Mouse (Mus musculus) liver, adult (tissue): ENCODE results near the gene Pax5.

Experiments used
- GATA4 ChIP-seq: IDR thresholded peaks from 2 replicates; pipeline ENCODE4 v1.6.1; 2014; ENCODE audit warnings: mild to moderate bottlenecking, low read length; ENCODE audit not compliant: insufficient replicate concordance

The Pax5 gene

DNA sequence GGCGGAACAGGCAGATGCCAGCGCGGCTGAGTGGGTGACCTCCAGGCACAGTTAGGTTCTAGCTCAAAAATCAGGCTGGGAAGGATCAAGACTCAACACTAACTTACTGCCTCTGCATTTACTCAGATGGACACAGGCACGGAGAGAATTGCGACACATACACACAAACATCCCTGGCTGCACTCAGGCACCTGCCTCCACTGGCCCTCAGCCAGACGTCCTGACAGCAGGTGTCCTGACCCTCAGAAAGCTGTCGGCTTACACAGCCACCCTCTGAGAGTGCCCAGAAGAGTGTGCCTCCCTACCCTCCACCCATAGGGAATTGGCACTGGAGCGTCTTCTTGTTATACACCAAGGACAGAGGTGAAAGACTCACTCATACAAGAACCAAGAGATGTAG is 108.9 kb downstream of the Pax5 start:
- no peak for TF ChIP-seq GATA4

DNA sequence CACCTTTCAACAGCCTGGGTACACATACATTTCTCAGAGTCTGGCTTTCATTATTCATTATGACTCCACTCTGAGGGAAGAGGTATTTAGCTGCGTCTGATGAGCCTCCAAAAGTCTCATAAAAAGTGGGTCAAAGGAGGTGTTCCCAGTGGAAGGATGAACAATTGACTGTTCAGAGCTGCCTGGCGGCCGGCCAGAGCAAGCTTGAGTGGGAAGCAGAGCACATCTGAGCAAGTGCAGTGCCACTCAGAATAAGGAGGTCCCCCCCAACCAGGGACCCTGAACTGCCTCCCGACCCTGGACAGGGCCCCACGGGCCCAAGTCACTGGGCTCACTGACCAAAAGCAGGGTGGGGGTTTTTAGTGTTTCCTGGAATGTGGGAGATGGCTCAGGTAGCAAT is 109.4 kb downstream of the Pax5 start:
- TF ChIP-seq GATA4: no peak

DNA sequence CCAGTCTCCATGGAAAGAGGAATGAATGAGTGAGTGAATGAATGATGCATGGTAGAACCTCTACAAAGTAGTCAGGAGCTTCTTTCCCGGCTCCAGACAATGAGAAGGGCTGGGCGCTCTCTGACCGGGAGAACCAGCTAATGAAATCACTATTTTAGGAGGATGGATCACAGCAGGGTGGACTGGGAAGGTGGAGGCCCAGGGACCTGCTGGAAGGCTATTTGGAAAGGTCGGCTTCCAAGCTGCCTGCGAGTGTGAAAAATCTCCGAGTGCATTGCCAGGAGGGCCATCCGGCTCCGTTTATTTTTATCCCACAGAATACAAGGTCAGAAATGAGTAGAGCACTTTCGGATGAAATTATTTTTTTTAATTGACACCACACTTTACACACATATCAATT is 112.3 kb downstream of the Pax5 start:
- TF ChIP-seq GATA4: no peak

DNA sequence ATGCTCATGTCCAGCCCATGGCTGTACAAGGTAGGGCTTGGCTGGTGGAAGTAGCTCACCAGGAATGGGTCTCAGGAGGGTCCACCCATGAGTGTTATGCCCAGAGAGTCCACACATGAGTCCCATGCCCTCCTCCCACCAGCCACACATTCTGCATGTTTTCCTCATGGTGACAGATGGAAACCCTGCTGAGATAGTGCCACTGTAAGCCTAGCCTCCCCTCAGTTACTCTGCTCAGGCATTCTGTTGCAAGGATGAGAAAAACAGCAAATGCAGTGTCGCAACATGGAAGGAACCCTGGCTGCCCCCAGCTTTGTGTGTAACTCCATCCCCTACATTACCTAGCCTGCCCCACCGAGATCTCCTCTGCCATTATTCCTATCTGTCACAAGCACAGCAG is 117.2 kb downstream of the Pax5 start:
- no peak for TF ChIP-seq GATA4

DNA sequence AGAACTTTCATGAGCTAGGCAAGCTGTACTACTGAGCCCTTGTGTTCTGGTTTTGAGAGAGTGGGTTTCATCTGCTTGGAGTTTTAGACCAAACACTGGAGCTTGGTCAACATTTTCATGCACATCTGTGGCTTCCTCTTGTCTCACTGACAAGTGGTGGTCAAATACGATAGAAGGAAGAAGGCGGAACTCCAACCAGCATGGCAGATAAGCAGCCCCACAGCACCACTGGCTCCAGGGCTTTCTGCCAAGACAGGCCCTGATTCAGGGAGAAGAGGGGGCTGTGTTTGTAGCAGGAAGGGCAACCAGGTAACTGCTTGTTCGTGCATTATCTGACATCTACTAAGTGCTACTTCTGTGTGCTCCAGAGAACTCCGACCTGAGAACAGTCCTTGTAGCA is 127.6 kb downstream of the Pax5 start:
- no peak for TF ChIP-seq GATA4

DNA sequence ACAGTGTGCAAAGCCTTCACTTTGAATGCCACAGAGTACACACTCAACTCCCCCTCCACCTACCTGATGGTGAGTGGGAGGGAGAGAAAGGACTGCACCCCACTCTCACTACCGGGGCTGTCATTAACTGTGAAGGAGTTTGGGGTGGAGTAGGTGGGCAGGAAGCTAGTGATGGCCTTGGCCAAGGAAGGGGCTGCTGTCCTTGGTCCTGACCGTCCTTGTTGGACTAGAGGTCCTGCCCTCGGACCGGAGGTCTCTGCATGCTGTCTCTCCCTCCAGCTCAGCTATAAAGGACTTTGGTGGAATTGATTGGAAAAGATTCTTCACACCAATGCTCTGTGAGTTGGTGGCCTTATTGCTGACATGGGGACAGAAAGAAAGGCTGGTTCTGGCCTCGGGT is 131.7 kb downstream of the Pax5 start:
- TF ChIP-seq GATA4: no peak

DNA sequence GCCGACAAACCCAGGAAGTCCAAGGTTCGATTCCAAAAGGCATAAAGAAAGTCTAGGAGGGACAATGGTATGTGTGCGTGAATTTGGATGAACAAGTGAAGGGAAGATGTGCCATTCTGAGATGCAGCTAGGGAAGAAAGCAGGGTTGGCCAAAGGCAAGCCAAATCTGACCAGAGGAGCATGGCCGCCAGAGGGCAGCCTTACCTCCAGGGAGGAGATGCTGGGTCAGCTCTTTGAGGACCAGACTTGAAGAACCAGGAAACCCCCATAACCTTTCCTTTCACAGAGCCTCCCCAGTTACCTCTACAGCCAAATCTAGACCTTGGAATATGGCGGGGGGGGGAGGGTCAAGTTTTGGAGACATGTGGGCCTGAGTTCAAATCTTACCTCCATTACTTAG is 133.0 kb downstream of the Pax5 start:
- TF ChIP-seq GATA4: no peak

DNA sequence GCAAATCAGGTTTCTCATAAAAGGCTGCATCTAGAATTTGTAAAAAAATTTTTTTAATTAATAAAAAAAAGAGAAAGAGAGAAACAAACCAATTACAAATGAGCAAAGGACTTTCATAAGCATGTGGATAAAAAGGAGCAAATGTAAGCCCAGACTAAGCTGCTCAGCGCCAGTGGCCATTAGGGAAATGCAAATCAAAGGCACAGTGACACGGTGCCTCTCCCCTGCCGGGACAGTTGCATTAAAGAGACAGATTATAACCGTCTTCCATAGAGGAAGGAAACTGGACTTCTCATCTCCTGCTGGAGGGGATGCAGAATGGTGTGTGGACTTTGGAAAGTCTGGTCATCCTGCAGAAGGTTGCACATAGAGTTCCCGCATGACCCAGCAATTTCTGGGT is 133.5 kb downstream of the Pax5 start:
- TF ChIP-seq GATA4: no peak

DNA sequence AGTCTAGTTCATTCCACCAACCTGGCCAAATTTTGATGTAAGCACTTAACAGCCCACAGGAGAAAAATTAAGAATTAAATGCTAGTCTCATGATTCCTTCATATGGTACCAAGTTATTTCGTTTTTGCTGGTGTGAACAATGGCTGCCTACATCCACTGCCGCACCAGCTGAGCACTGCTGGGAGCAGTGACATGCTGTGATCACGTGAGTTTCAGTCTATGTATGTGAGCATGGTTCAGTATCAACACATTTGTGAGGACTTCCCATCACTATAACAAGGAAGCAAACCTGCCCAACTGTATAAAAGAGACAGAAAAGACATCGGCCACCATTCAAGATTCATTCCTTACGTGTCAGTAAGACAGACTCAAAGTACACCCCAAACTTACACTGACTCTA is 137.3 kb downstream of the Pax5 start:
- no peak for TF ChIP-seq GATA4

DNA sequence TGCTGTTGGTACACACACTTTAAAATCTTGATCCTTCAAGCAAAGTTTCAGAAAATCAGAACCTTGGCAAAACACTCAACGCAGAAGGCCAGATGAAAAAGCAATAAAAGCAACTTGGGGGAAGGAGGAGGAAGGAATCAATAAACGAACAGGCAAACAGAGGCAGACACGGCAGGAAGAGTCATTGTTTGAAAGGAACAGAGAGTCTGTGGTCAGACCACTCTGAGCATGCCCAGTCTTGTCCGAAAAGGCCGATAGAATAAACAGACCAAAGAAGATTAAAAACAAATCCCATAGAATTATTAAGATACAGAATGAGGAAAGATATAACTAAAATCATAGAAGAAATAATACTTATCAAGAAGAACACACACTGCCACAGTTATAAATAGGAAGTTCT is 137.9 kb downstream of the Pax5 start:
- TF ChIP-seq GATA4: no peak

DNA sequence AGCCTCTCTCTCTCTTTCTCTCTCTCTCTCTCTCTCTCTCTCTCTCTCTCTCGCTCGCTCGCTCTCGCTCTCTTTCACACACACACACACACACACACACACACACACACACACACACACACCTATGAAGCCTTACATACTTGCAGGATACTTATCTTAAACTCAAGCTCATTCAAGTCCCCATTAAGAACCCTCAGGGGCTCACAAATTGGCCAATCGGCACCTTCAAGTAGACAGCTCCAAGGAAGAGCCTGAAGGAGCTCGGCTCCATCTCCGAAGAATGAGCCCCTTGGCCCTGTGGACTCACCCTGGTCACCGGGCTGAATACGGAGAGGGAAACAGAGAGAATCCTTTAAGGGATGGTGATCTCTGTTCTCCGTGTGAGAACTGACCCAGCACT is 141.1 kb downstream of the Pax5 start:
- no peak for TF ChIP-seq GATA4

DNA sequence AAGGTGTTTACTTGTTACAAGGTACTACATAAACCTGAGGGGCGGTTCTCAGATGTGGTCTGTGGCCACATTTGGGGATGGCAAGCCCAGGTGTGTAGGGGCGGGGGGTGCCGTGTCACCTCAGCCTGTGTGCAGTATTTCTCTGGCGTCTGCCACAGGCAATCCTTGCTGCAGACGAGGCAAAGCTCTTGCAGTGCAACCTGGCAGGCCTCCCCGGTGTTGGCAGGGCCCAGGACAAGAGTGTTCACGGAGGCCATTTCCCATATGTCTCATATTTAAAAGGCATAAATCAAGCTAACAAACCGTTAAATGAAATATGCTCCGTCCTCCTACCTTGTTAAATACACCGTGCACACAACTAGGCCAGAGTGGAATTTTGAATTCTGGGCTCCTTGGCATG is 141.6 kb downstream of the Pax5 start:
- no peak for TF ChIP-seq GATA4

DNA sequence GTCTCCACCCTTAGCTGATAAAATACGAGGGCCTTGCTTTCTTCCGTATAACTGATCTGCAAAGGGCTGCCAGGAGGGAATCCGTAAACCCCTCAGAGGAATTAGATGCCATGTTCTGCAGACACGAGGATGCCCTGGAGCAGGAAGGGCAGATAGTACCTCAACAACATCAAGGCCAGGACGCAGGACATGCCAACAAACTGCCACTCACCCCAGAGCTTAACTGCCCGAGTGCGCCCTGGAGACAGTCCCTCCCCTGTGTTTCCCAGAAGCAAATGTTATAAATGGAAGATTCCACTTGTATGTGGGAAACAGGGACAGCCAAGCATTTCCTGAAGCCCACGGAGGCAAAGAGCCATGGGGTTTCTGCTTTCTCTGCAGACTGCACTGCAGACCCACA is 143.9 kb downstream of the Pax5 start:
- TF ChIP-seq GATA4: no peak

DNA sequence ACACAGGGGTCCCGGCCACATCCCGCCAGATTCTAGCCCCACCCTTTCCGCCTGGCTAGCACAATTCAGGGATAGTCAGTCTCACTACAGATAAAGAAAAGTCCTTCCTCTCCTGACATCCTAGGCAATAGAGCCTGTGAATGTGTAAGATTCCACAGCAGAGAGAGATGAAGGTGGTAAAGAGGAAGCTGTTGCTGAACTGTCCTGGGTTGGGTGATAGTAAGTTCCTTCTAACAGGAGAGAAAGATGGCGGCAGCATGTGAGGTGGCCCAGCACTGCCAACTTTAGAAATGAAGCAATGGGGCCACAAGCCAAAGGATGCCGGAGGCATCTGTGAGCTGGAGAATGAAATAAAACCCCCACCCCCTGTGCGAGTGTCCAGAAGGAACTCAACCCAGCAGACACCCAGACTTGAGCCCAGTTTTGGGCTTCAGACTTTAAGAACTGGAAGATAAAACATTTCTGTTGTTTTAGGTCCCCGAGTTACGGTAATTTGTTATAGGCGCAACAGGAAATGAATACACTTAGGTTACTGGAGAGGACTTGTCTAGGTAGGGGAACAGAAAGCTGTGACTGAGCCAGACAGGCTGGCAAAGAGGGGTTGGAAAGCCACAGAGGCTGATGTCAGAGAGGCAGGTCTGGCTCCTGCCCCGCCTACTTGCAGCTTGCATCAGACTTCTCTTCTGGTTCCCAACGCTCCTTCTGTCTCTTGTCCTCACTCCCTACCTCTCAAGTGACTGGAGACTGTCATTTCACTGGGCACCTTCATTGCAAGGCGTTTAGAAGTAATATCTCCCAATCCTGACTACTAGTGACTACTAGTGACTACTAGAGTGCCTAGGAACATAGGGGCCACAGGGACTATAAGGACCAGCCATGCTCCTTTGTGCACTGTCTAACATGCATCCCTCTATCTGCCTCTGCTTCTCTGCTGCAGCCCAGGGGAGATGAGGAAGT is 144.9 kb downstream of the Pax5 start:
- no peak for TF ChIP-seq GATA4

DNA sequence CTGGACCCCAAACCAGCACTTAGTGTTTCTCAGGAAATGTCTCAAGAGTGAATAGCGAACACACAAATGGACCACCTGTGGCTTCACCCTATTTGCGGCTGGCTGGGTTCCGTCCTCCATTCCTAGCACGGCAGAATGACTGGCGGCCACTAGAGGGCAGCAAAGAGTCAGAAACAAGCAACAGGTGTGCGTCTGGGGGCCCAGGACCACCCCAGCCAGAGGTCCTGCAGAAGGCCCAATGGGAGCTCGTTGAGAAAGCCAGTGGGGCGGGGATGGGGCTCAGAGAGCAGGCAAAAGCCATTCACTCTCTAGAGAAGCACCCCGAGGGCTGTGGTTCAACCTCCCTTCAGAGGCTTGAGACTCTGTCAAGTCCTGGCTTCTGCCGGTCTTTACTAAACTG is 145.7 kb downstream of the Pax5 start:
- no peak for TF ChIP-seq GATA4

DNA sequence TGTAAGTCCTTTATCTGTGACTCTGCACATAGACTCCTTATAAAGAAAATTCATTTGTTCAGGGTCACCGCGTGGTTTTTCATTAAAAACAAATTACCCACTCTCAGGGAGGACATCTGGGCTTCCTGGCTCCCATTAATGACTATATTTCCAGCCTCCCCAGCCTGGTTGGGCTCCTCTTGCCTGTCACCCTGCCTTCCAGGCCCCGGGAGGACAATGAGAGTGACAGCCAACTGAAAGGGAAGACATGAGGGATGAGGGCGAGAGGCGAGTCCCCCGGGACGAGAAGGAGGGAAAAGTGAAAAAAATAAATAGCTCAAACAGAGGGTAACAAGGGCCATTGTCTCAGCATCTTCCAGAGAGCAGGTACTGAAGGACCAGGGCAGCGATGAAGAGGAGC is 149.3 kb downstream of the Pax5 start:
- TF ChIP-seq GATA4: no peak

DNA sequence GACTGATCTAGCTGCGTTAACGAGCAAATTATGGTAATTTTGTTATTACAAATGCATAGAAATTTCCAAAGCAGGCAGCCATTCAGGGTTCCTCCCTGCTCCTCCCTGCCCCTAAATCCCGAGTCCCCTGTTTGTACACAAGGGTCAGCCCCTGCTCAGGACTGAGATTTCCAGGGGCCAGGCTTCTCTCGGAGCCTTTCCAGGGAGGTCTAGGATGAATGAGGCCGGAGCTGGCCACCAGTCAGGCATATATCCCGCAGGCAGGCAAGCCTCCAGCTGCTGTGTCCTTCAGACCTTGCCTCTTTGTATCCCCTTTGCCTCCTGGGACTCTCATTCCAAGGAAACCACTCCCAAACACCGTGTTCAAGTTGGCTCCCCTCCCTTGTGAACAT is 151.7 kb downstream of the Pax5 start:
- no peak for TF ChIP-seq GATA4
